Mouse (Mus musculus) G1E-ER4 (cell line): ENCODE measurements at regions not wholly inside any gene's neighbourhood (a gene's known extent, or its start where the extent isn't known, plus 50 kb on each side); places are given as distances from the start of the nearest gene placed in this dataset.

ENCODE experiments used
- GATA1 ChIP-seq: IDR thresholded peaks from one replicate; pipeline ENCODE4 v1.8.0; 2012; ENCODE audit warnings: low read length, inconsistent platforms

DNA sequence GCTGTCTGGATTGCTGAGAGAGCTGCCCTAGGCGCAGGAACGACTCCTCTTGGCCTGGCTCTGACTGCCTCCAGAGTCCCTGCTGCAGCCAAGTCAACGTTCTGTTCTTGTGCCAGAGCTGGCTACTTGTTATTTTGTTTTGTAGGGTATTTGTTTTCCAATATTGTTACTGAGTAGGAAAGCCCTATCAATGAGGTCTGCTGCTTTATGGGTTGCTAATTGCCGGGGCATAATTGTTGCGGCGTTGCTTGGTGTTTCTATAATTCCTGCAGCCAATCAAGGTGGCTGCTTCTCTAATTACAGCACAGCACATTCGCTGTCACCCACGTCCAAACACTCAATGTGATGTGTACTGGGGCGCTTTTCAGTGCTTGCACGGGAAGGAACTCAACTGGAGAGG, 589.4 kb downstream of the Tox3 start:
- TF ChIP-seq GATA1 = no peak

DNA sequence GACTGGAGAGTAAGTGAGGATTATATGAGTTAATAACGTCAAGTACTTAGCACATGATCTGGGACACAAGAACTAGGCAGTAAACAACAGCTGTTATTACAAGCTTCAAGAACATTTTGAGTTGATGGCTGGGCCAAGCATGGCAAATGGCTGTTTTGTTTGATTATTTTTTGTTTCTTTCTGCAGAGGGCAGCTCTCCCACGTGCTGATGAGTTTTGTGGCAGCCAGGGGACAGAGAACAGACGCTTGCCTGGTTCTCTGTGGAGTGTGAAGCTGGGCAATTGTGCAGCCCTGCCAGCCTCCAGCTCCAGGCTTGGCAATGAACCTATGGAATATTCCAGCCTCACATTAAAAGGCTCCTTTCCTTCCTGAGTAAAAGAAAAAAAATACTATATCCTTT, 592.2 kb downstream of the Tox3 start:
- TF ChIP-seq GATA1 = no peak

DNA sequence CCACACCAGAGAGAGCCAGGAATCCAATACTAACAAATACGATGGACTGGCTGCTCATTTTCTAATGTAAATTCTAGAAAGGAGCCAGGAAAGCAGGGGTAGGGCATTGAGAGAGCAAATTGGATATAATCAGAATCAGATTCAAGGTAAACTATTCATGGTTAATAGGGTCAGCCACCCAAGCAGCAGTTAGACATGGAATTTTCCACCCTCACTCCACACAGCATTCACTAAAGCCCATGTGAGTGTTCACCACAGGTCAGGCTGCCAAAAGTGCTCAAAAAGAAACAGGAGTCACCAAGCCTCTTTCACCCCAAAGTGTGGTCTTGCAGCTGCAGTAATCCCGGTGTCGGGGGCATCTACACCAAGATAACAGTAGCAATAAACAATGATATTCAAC, 596.9 kb downstream of the Tox3 start:
- TF ChIP-seq GATA1 = no peak

GRCm38 (mm10) chr8:89747726-89748125, 600.4 kb downstream of the Tox3 start:
- TF ChIP-seq GATA1 = no peak

DNA sequence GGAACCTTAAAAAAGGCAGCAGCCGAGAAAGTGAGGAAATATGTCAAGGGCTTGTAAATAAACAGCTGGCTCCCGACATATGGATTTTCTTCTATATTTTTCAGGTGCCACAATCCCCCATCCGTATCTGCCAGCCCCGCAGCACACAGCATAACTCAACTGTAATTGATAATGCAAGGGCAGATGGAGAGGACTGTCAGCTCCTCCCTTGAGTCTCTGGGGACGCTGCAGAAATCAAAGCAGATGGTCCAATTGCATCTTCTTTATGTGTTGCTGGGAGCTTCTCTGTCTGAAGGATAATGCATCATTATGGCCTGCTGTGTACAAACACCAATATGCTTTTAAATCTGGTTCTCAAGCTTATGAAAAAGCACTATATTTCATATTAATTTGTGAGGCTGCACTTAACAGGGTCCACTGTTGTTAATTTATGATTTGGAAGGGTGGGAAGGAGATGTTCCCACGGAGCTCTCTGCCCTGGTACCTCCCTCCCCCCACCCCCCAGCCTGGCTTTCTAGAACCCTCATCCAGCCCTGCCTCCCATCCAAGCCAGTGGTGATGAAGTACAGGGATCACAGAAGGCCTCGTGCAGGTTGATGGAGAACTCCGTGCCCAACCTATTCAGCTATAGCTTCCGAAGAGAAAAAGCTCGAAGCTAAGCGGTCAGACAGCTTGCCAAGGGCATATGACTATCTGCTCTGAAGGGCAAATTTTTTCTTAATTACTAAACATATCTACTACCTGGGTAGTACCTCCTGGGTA, 603.7 kb downstream of the Tox3 start:
- TF ChIP-seq GATA1 = no peak

GRCm38 (mm10) chr8:89738657-89739056, 609.5 kb downstream of the Tox3 start:
- no peak for TF ChIP-seq GATA1

DNA sequence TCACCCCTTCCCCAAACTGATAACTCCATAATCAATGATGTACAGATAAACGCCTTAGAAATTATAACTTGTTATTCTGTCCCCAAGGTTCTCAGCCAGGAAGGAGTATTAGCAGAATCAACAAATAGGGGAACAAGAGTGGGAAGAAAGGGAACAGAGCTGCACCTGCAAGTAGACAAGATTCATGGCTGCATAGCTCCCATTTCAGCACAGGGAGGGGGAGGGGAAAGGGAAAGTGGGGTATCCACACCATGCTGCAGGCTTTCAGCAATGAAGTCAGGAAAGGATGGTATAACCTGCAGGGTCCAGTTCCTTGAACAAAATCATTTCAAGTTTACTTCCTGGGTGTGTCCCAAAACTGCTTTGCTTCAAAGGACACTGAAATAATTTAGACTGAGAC, 610.5 kb downstream of the Tox3 start:
- no peak for TF ChIP-seq GATA1

DNA sequence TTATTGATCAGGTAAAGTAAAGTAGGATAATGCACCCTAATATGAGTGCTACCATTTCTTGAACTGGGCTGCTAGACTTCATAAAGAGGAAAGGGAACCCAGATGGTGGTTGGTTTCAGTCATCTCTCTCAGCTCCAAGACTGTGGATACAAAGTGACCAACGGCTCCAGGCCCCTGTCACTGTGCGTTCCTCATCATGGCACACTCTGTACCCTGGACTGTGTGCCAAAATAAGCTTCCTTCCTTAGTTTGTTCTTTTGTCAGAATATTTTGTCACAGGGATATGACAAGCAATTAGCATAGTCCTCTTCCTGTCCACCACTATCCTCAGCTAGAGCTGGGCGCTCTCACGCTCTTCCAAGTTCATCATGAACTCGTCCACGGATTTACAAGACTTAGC, 620.9 kb downstream of the Tox3 start:
- TF ChIP-seq GATA1 = no peak

GRCm38 (mm10) chr8:89721684-89722305, 626.3 kb downstream of the Tox3 start:
- no peak for TF ChIP-seq GATA1

- TF ChIP-seq GATA1 = no peak
These were observed 634.3 kb downstream of the Tox3 start for GRCm38 (mm10) chr8:89713880-89714279.

DNA sequence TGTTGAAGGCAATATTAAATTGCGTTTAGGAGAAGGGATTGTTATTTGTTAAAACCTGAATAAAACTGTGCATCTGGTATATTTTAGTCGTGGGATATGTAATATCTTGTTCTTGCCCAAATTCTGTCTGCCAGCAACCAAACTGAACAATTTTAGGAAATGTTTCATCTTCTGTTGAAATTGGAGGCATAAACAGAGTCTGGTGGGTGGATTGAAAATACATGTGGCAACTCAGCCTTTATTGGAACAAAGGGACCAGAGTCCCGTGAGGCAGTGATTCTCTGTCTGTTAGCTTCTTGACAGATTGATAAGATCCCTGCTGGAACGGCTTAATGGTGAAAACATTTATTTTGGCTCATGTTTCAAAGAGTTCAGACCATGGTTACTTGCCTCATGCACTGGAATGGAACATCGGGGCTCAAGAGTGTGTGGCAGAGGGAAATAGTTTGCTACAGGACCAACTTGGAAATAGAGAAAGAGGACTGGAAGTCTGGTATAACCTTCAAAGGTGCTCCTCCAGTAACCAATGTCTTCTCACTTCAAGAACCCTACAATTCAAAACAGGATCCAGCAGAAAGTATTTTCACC, 640.7 kb downstream of the Tox3 start:
- no peak for TF ChIP-seq GATA1

- no peak for TF ChIP-seq GATA1
These were observed 641.7 kb upstream of the Sall1 start for GRCm38 (mm10) chr8:89685696-89686095.

GRCm38 (mm10) chr8:89680937-89681336, 637.0 kb upstream of the Sall1 start:
- TF ChIP-seq GATA1 = no peak

DNA sequence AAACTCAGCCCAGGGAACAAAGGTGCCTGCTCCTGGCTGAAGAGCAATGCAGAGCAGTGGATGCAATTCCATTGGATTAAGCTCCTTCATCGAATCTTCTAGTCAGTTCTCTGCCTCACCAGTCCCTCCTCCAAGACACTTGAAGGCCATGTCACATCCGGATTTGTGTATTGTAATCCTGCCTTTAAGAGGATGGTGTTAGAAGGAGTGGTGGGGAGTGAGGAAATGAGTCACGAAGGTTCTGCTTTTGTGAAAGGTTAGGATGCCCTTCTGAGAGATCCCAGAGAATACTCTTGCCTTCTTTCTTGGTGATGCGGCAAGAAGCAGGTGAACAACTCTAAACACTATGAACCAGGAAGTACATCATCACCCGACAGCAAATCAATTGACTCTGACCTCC, 636.4 kb upstream of the Sall1 start:
- no peak for TF ChIP-seq GATA1

DNA sequence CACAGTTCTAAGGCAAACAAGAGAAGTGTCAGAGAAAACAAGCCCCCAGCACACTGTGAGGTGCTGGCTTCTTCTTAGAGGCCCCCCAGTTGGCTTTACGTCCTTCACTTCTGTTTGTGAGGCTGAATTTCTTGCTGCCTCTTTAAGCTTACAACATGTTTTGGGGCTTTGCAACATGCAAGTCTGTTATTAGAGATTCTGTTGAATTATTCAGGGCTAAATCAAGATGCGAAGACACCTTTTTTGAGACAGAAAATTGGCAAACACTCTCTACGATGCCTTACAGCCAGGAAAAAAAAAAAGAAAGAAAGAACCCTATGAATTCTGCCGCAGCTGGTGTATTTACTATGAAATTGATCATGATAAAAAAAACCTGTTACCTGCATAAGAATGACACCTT, 635.6 kb upstream of the Sall1 start:
- TF ChIP-seq GATA1 = no peak

- TF ChIP-seq GATA1 = no peak
These were observed 633.3 kb upstream of the Sall1 start for GRCm38 (mm10) chr8:89677266-89677665.

DNA sequence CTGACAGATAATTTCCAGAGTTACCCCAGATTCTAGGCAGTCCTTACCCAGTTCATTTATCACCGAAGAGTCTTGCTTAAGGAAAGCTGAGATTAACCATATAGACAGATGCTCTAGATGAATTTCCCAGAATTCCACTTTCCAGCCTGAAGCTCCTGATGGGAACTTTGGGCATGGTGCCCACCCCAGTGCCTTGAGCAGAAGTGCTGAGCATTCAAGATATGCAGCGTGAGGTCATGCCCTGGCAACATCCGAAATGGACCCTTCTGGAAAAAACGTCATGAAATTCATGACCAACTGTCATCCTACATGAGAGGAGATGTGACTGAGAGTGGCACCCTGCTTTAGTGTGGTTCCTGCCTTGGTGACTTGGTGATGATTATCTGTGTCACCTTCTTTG, 629.9 kb upstream of the Sall1 start:
- TF ChIP-seq GATA1 = no peak
